Mouse (Mus musculus): ENCODE results near the gene 4933430I17Rik. TPM values are rescaled to one million over a fixed set of nuclear protein-coding genes. Genes with fewer than 3 reads are reported as not detected.
A peak's percentile ranks its signal among the peaks of the same experiment; 100 is the strongest.

Gene 4933430I17Rik
- polyA plus RNA-seq, 1 experiment from 2014 or later = 1.3 TPM

DNA sequence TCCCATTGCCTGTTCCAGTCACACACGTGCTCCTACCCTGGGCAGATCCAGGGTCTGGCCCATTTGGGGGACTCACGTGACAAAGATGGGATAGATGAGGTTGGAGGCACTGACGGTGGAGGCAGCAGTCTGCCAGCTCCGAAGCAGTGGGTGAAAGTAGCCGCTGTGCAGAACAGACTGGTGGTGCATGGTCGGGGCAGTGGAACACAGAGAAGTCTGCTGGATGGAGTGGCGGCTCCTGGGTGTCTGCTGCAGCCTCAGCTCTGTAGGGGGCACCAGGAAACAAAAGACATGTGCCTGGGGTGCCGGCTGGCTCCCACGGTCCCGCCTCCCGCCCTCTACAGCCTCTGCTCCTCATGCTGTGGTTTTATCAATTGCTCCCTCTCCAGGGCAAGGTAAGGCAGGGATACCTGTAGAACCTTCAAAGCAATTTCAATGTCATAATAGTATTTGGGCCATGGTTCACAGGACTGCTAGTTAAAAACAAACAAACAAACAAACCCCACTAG lies 11.1 kb upstream of the 4933430I17Rik start:
- Histone ChIP-seq H3K9me3 (no peaks in the 10 kb centered on the region), H3K27ac (replicated peaks) (no peak overlapping the region), H3K4me1 (peaks cover 41% of the 10 kb centered on the region), H3K36me3 (replicated peaks) (peaks cover 51% of the 10 kb centered on the region), H3K27me3 (replicated peaks; ENCODE audit: low read depth, poor library complexity, severe bottlenecking) (no peaks in the 10 kb centered on the region), H3K4me3 (no peak overlapping the region)
- no peak for DNase-seq (ENCODE audit: low spot score)
- 58% methylated on average over 11 of the region's 11 CpGs for WGBS

- H3K4me3 ChIP-seq = no peak overlapping the region
- H3K36me3 ChIP-seq (replicated peaks) = peaks cover 42% of the 10 kb centered on the region
- no peak overlapping the region for H3K27ac ChIP-seq (replicated peaks)
- H3K4me1 ChIP-seq = peaks cover 49% of the 10 kb centered on the region
- no peaks in the 10 kb centered on the region for H3K9me3 ChIP-seq
- H3K27me3 ChIP-seq (replicated peaks; ENCODE audit: low read depth, poor library complexity, severe bottlenecking) = no peaks in the 10 kb centered on the region
- no peak for DNase-seq (ENCODE audit: low spot score)
- WGBS = 88% methylated on average over 7 of the region's 7 CpGs
Measured at GRCm38 (mm10) chr4:62514995-62515394, 10.2 kb upstream of the 4933430I17Rik start.

DNA sequence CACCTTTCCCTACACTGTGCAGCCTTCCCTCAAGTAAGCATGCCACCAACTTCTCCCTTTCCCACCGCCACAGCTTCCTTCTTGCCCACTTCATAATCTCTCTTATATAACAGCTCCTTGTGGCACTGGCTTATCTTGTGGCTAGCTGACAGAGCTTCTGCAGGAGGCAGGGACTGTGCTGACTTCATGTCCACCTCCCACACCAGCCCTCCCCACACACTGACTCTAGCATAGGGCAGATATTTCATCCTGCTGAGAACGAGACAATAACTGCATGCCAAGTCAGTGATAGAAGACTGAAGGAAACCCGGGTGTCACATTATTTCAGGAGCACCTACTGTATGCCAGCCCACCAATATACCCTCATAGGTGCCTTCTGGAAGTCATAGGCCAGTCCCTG lies 9.7 kb upstream of the 4933430I17Rik start:
- 86% methylated on average over 3 of the region's 3 CpGs for WGBS
- no peak for DNase-seq (ENCODE audit: low spot score)
- Histone ChIP-seq H3K4me1 (peaks cover 54% of the 10 kb centered on the region), H3K4me3 (peak overlapping the region; percentile 21), H3K9me3 (no peaks in the 10 kb centered on the region), H3K27me3 (replicated peaks; ENCODE audit: low read depth, poor library complexity, severe bottlenecking) (no peaks in the 10 kb centered on the region), H3K27ac (replicated peaks) (peak overlapping the region; percentile 70), H3K36me3 (replicated peaks) (peaks cover 37% of the 10 kb centered on the region)

DNA sequence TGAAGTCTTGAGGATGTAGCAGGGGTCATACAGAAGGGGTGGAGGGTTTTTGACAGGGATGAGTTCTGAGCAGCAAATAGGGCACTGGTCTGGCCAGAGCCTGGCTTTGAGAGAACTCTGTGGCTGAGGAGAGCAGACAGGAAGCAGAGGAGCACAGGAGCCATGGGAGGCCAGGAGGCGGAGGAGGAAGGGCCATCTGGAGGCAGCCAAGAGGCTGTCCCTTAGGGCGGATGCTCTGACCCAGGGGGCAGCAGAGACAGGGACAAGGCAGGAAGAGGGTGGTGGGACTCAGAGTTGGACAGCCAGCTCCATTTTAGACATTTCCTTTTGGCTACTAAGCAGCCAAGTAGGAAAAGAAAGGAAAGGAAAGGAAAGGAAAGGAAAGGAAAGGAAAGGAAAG lies 9.1 kb upstream of the 4933430I17Rik start:
- peak overlapping the region; percentile 70 for H3K27ac ChIP-seq (replicated peaks)
- H3K4me1 ChIP-seq = peaks cover 56% of the 10 kb centered on the region
- no peak for DNase-seq (ENCODE audit: low spot score)
- H3K27me3 ChIP-seq (replicated peaks; ENCODE audit: low read depth, poor library complexity, severe bottlenecking) = no peaks in the 10 kb centered on the region
- peaks cover 31% of the 10 kb centered on the region for H3K36me3 ChIP-seq (replicated peaks)
- peak overlapping the region; percentile 21 for H3K4me3 ChIP-seq
- no peaks in the 10 kb centered on the region for H3K9me3 ChIP-seq
- 46% methylated on average over 2 of the region's 2 CpGs for whole genome bisulfite sequencing

DNA sequence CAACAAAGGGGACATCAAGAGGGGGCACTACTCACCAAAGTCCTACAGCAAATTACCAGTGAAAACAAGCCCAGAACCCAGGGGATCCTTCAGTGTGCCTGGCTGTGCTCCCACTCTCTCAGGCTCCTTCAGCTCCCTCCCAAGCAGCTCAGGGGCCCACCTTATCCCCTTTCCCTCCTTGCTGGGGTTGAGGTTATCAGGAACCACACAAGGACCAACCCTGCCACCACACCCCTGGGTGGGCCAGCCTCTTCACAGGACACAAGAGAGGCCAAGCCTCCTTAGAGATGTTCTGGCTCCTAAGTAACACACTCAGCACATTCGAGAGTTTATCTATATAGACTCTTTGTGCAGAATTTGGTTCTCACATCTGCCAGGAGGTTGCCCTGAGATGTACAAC lies 8.6 kb upstream of the 4933430I17Rik start:
- no peak for DNase-seq (ENCODE audit: low spot score)
- WGBS = 84% methylated on average over 1 of the region's 1 CpGs
- H3K27me3 ChIP-seq (replicated peaks; ENCODE audit: low read depth, poor library complexity, severe bottlenecking) = no peaks in the 10 kb centered on the region
- peak overlapping the region; percentile 48; the same call in 1 of the 2 replicates for H3K27ac ChIP-seq (replicated peaks)
- H3K9me3 ChIP-seq = no peaks in the 10 kb centered on the region
- peaks cover 56% of the 10 kb centered on the region for H3K4me1 ChIP-seq
- peak overlapping the region; percentile 21; the same call in 1 of the 2 replicates for H3K4me3 ChIP-seq
- H3K36me3 ChIP-seq (replicated peaks) = peaks cover 28% of the 10 kb centered on the region

- no peaks in the 10 kb centered on the region for H3K9me3 ChIP-seq
- DNase-seq (ENCODE audit: low spot score) = no peak
- WGBS = 91% methylated on average over 8 of the region's 8 CpGs
- H3K36me3 ChIP-seq (replicated peaks) = peaks cover 27% of the 10 kb centered on the region
- H3K27ac ChIP-seq (replicated peaks) = peak overlapping the region; percentile 48; the same call in 1 of the 2 replicates
- no peaks in the 10 kb centered on the region for H3K27me3 ChIP-seq (replicated peaks; ENCODE audit: low read depth, poor library complexity, severe bottlenecking)
- peaks cover 56% of the 10 kb centered on the region for H3K4me1 ChIP-seq
- 0 out of 2 replicates have a peak overlapping the region, but pooled peaks have one; percentile 71 for H3K4me3 ChIP-seq
Measured at GRCm38 (mm10) chr4:62517046-62517445, 8.1 kb upstream of the 4933430I17Rik start.

DNA sequence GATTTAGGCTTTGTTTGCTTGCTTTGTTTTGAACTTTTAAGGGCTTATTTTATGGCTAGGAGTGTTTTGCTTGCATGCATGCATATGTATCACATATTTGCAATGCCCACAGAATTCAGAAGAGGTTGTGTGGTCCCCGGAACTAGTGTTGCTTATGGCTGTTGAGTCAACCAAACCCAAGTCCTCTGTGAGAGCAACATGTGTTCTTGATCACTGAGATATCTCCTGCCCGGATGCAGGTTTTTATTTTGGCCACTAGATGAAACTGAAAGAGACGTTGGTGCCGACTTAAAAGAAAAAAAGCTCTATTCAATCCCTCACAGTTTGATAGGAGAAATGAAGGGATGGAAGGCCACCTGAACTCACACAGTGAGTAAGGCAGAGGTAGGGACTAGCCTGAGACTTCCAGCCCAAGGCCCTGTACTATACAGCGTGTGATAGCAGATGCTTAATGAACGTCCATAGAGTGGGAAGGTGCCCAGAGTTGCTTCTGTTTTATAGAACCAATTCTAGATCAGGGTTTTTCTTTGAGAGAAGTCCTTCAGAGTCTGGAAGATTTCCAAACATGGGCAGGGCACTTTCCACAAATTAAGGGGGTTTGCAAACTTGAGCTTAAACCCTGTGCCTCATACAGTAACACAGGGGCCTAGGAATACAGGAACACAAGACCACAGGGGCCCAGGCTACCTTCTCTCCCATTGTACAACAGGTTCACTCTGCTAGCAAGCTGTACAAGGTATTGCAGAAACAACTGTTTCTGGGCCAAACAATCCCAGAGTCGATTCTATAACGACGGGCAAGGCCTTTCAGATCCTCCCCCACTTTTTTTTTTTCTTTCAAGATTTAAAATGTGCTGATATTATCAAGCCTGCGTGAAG lies 7.4 kb upstream of the 4933430I17Rik start:
- Histone ChIP-seq H3K4me1 (peaks cover 56% of the 10 kb centered on the region), H3K27me3 (replicated peaks; ENCODE audit: low read depth, poor library complexity, severe bottlenecking) (no peaks in the 10 kb centered on the region), H3K4me3 (peak overlapping the region; percentile 71), H3K36me3 (replicated peaks) (peaks cover 27% of the 10 kb centered on the region), H3K27ac (replicated peaks) (peak overlapping the region; percentile 48), H3K9me3 (no peaks in the 10 kb centered on the region)
- no peak for DNase-seq (ENCODE audit: low spot score)
- WGBS = 75% methylated on average over 10 of the region's 10 CpGs

- DNase-seq (ENCODE audit: low spot score) = no peak
- peak overlapping the region; percentile 88 for H3K27ac ChIP-seq (replicated peaks)
Measured at GRCm38 (mm10) chr4:62518416-62519121, 6.6 kb upstream of the 4933430I17Rik start.

DNA sequence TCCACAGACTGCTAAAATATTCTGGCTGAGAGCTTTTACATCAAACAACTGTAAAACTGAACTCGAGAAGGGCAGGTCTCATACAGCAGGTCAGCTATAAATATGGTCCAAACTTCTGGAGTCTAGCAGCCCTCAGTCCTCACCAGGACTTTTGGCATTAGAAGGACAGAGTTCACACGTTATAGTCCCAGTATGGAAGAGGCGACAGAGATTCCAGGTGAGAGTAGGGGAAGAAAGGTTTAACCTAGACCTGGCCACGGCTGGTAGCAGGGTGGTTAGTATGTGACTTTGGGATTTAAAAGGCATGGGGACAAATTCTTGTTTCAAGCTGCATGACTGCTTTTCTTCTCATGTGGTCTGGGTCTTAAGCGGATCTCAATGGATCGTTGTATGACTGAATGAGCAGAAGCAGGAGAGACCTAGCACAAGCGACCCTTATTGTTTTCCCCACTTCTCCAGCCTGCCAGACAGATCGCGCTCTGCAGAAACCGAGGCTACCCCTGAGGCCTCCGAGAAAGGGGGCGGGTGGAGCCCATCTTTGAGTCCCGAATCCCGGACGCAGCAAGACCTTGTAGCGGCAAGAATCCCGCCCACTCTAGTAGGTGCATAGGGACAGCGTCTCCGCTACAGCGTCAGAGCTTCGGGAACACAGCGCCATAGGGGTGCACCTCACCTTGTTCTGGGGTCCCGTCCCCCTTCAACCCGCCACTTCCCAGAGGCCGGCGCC lies 5.9 kb upstream of the 4933430I17Rik start:
- Histone ChIP-seq H3K36me3 (replicated peaks) (peaks cover 25% of the 10 kb centered on the region), H3K9me3 (no peaks in the 10 kb centered on the region), H3K4me1 (peaks cover 62% of the 10 kb centered on the region), H3K27ac (replicated peaks) (peak overlapping the region; percentile 88), H3K27me3 (replicated peaks; ENCODE audit: low read depth, poor library complexity, severe bottlenecking) (no peaks in the 10 kb centered on the region), H3K4me3 (peak overlapping the region; percentile 71)
- DNase-seq (ENCODE audit: low spot score) = no peak
- WGBS = 3% methylated on average over 26 of the region's 26 CpGs

More at GRCm38 (mm10) chr4:62518416-62519121, 6.6 kb upstream of the 4933430I17Rik start:
- WGBS = 53% methylated on average over 13 of the region's 13 CpGs
- Histone ChIP-seq H3K27me3 (replicated peaks; ENCODE audit: low read depth, poor library complexity, severe bottlenecking) (no peaks in the 10 kb centered on the region), H3K9me3 (no peaks in the 10 kb centered on the region), H3K4me3 (peak overlapping the region; percentile 71), H3K4me1 (peaks cover 59% of the 10 kb centered on the region), H3K36me3 (replicated peaks) (peaks cover 27% of the 10 kb centered on the region)

- Histone ChIP-seq H3K27ac (replicated peaks) (peak within 1 kb of the TSS; percentile 88), H3K4me3 (peak within 1 kb of the TSS; percentile 71), H3K9me3 (no peaks in the 10 kb centered on the region), H3K4me1 (peaks cover 66% of the 10 kb centered on the region), H3K36me3 (replicated peaks) (peaks cover 25% of the 10 kb centered on the region), H3K27me3 (replicated peaks; ENCODE audit: low read depth, poor library complexity, severe bottlenecking) (no peaks in the 10 kb centered on the region)
- under 1% methylated on average over 37 of the region's 37 CpGs for WGBS
- DNase-seq (ENCODE audit: low spot score) = peak; percentile 92
Measured at GRCm38 (mm10) chr4:62519849-62520233, 5.3 kb upstream of the 4933430I17Rik start, which contains the start of gene Alad. Gene Alad, minus strand, starts transcription at chr4:62519918.

DNA sequence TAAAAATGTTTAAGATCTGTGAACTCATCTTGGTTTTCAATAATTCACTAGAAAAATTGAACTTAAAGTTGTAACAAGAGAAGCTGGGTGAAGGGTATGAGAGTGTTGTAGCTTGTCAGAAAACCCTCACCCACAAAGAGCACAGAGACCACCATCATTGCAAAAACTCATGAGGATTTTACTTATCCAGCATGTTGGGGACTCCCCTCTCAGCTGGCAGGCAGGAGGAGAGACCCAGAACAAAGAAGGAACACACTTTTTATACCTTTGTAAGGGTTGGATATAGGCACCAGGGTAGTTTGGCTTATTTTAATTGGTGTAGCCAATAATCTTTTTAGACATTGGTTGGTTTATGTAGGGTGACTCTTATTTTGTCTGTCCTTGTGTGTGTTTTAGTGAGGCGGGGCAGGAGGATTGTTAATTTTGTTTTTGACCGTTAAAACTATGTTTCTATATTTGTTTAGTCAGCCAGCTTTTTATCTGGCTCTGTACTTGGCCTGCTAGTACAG lies 4.2 kb upstream of the 4933430I17Rik start:
- no peak overlapping the region; the same call in 1 of the 2 replicates for H3K4me3 ChIP-seq
- peaks cover 60% of the 10 kb centered on the region for H3K4me1 ChIP-seq
- DNase-seq (ENCODE audit: low spot score) = no peak
- no peaks in the 10 kb centered on the region for H3K27me3 ChIP-seq (replicated peaks; ENCODE audit: low read depth, poor library complexity, severe bottlenecking)
- no peak overlapping the region for H3K27ac ChIP-seq (replicated peaks)
- WGBS = 95% methylated on average over 2 of the region's 2 CpGs
- peaks cover 25% of the 10 kb centered on the region for H3K36me3 ChIP-seq (replicated peaks)
- H3K9me3 ChIP-seq = no peaks in the 10 kb centered on the region

- DNase-seq (ENCODE audit: low spot score) = no peak
- Histone ChIP-seq H3K4me1 (peaks cover 17% of the 10 kb centered on the region), H3K36me3 (replicated peaks) (peaks cover 25% of the 10 kb centered on the region), H3K27me3 (replicated peaks; ENCODE audit: low read depth, poor library complexity, severe bottlenecking) (no peaks in the 10 kb centered on the region), H3K27ac (replicated peaks) (peak overlapping the region; percentile 98; the same call in 1 of the 2 replicates), H3K4me3 (peak overlapping the region; percentile 92), H3K9me3 (no peaks in the 10 kb centered on the region)
- 2% methylated on average over 10 of the region's 10 CpGs for WGBS
Measured at GRCm38 (mm10) chr4:62525489-62525811, 281 bp downstream of the 4933430I17Rik start.

Data from embryonic facial prominence, embryonic 10.5 days (tissue).